ENCODE assay signal across 9 mouse cellular contexts in genomic region chr13:83716711-83717171, GRCm38 (mm10).
DNase-seq lines count a peak whose midpoint lies in the region; ATAC-seq lines count a peak whose summit lies in the region.
"Had no signal": no experiment of that assay in that cellular context is flagged by ENCODE, and none has a peak within 500 bp of the region (broad histone marks: within the 10 kb centered on the region; RNA-seq: fewer than 3 reads in every experiment).

No protein-coding gene starts in this region.

- peak; percentile 94 to 95 for DNase-seq in cerebellum, postnatal 14 days
- peak; percentile 40 to 57 for DNase-seq in left cerebral cortex, postnatal 10 days (ENCODE audit: extremely low spot score in 1 of 2, low spot score in 2 of 2)
- DNase-seq in retina, embryonic 14.5 days (ENCODE audit: low spot score), result peak; percentile 37
- DNase-seq in thymus, postnatal 4 days, result no peak
- no peak for DNase-seq in kidney, postnatal 14 days
- DNase-seq: heart, postnatal 10 days had no signal

- H3K4me1 ChIP-seq in forebrain, embryonic 12.5 days, result peaks cover 17% of the 10 kb centered on the region
- H3K4me1 ChIP-seq in intestine, embryonic 16.5 days (ENCODE audit: control insufficient read depth, insufficient read depth, low read length), result 0 out of 2 replicates have a peak, but pooled peaks cover 3% of the 10 kb centered on the region

- H3K9me3 ChIP-seq in forebrain, embryonic 12.5 days, result no peaks in the 10 kb centered on the region
- H3K9me3 ChIP-seq in intestine, embryonic 16.5 days (ENCODE audit: control insufficient read depth, low read length), result no peaks in the 10 kb centered on the region
- H3K9me3 ChIP-seq: liver, embryonic 15.5 days had no signal

- peak overlapping the region; percentile 100 for H3K27ac ChIP-seq in forebrain, embryonic 12.5 days
- H3K27ac ChIP-seq in intestine, embryonic 16.5 days (ENCODE audit: low read length), result no peak overlapping the region
- H3K27ac ChIP-seq: liver, embryonic 15.5 days had no signal

- H3K36me3 ChIP-seq in forebrain, embryonic 12.5 days (replicated peaks), result no peaks in the 10 kb centered on the region
- H3K36me3 ChIP-seq in intestine, embryonic 16.5 days (ENCODE audit: control insufficient read depth, insufficient read depth, low read length), result no peaks in the 10 kb centered on the region
- H3K36me3 ChIP-seq: liver, embryonic 15.5 days had no signal

- 2% methylated on average over 8 of the region's 8 CpGs for WGBS in forebrain, embryonic 12.5 days
- WGBS in intestine, embryonic 16.5 days, result 3% methylated on average over 8 of the region's 8 CpGs

- peak overlapping the region; percentile 87 for H3K4me3 ChIP-seq in forebrain, embryonic 12.5 days (replicated peaks)
- H3K4me3 ChIP-seq in intestine, embryonic 16.5 days (ENCODE audit: low read length), result no peak overlapping the region
- H3K4me3 ChIP-seq: liver, embryonic 15.5 days had no signal

- no peak for ATAC-seq in forebrain, embryonic 12.5 days (ENCODE audit: low FRiP score)
- no peak for ATAC-seq in intestine, embryonic 16.5 days

- H3K4me2 ChIP-seq in forebrain, embryonic 12.5 days, result peak overlapping the region; percentile 73
- H3K4me2 ChIP-seq in intestine, embryonic 16.5 days (ENCODE audit: low read depth, low read length), result no peak overlapping the region
- H3K4me2 ChIP-seq: liver, embryonic 15.5 days had no signal

- intact Hi-C loops in left cerebral cortex, postnatal 10 days (cut with DNase I), result loop anchor here (10.0 kb wide), 1 partner anchor 1448 kb away; no protein-coding TSS in a partner anchor

- H3K27me3 ChIP-seq in forebrain, embryonic 12.5 days, result peaks cover 12% of the 10 kb centered on the region; the same call in 1 of the 2 replicates
- H3K27me3 ChIP-seq in intestine, embryonic 16.5 days (replicated peaks; ENCODE audit: control insufficient read depth, insufficient read depth, low read length), result peaks cover 75% of the 10 kb centered on the region

- peak overlapping the region; percentile 100 for H3K9ac ChIP-seq in forebrain, embryonic 12.5 days
- H3K9ac ChIP-seq in intestine, embryonic 16.5 days (ENCODE audit: low read depth, low read length), result no peak overlapping the region
- H3K9ac ChIP-seq: liver, embryonic 15.5 days had no signal

Comparison
In these comparisons a context has a peak if more than half of its experiments do, and no peak if none do; other contexts are left out.
1. DNase-seq: peak in cerebellum, postnatal 14 days (2 of 2), left cerebral cortex, postnatal 10 days (2 of 2) and retina, embryonic 14.5 days (single experiment); none in thymus, postnatal 4 days (single experiment) and kidney, postnatal 14 days (single experiment).